Mouse (Mus musculus) bone marrow, adult 2 months (tissue): Measurements from ENCODE around the gene B3galnt1.

Experiments used
- CTCF ChIP-seq: fragments of 200-500 bp; IDR thresholded peaks from 2 replicates; pipeline ENCODE4 v1.5.1; 2011; ENCODE audit warnings: low read length, control low read depth; ENCODE audit not compliant: control insufficient read depth, insufficient read depth
- POLR2A ChIP-seq: fragments of 200-500 bp; IDR thresholded peaks from 2 replicates; pipeline ENCODE4 v1.6.1; 2011; ENCODE audit warnings: low read depth, mild to moderate bottlenecking, control low read depth, low read length, borderline replicate concordance; ENCODE audit not compliant: control insufficient read depth

- TF ChIP-seq CTCF (no peak), POLR2A (no peak)
Observed at GRCm38 (mm10) chr3:69624182-69624581, 25.4 kb upstream of the B3galnt1 start.
